Mouse (Mus musculus): ENCODE results near the gene Ppm1h.
"Not testable (repeated sequence)": the region's sequence is repeated elsewhere in the genome, so short reads cannot be mapped to it uniquely, and the experiment has no call there.

DNA sequence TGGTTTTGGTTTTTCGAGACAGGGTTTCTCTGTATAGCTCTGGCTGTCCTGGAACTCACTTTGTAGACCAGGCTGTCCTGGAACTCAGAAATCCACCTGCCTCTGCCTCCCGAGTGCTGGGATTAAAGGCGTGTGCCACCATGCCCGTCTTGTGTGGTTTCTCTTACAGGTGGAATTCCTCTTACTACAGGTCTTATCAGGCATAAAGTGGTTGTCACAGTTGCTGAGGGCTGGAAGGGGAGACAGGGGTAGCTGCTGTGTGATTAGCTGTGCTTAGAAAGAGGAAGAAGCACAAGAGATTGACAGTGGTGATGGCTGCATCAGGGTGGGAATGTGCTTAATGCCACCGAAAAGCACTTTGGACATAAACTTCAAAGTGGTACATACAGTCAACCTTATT is 246.0 kb downstream of the Ppm1h start:
- not testable (repeated sequence) for TF ChIP-seq CTCF (IDR thresholded peaks at IDR 0.05; ENCODE audit: control insufficient read depth, insufficient read depth, low read length); POLR2A (IDR thresholded peaks at IDR 0.05; ENCODE audit: borderline replicate concordance, control insufficient read depth, low read depth, low read length)

All from bone marrow, adult 2 months (tissue).